ENCODE assay signal across 10 mouse cellular contexts in genomic region chr2:84775665-84776064, GRCm38 (mm10). TPM values are rescaled to one million over a fixed set of nuclear protein-coding genes. Genes with fewer than 3 reads are reported as not detected.
DNase-seq lines count a peak whose midpoint lies in the region; ATAC-seq lines count a peak whose summit lies in the region.
"Had no signal": no experiment of that assay in that cellular context is flagged by ENCODE, and none has a peak within 500 bp of the region (broad histone marks: within the 10 kb centered on the region; RNA-seq: fewer than 3 reads in every experiment).

No protein-coding gene starts in this region.

- H3K4me2 ChIP-seq in hindbrain, embryonic 11.5 days (replicated peaks; ENCODE audit: low read depth, low read length), result no peak overlapping the region
- H3K4me2 ChIP-seq in hindbrain, embryonic 16.5 days (ENCODE audit: low read length), result no peak overlapping the region
- no peak overlapping the region for H3K4me2 ChIP-seq in forebrain, embryonic 15.5 days (replicated peaks)

- no peak for ATAC-seq in hindbrain, embryonic 11.5 days (ENCODE audit: low FRiP score)
- no peak for ATAC-seq in hindbrain, embryonic 16.5 days
- ATAC-seq in forebrain, embryonic 15.5 days (replicated peaks), result no peak

- no peaks in the 10 kb centered on the region for H3K9me3 ChIP-seq in hindbrain, embryonic 11.5 days (ENCODE audit: control insufficient read depth, low read length)
- no peaks in the 10 kb centered on the region for H3K9me3 ChIP-seq in hindbrain, embryonic 16.5 days (ENCODE audit: control insufficient read depth, low read length)
- no peaks in the 10 kb centered on the region for H3K9me3 ChIP-seq in forebrain, embryonic 15.5 days
- H3K9me3 ChIP-seq: limb, embryonic 12.5 days had no signal

- no peak overlapping the region for H3K9ac ChIP-seq in hindbrain, embryonic 11.5 days (ENCODE audit: low read depth, low read length)
- H3K9ac ChIP-seq in hindbrain, embryonic 16.5 days (ENCODE audit: low read depth, low read length), result no peak overlapping the region
- H3K9ac ChIP-seq in forebrain, embryonic 15.5 days (replicated peaks), result no peak overlapping the region

- H3K27ac ChIP-seq in hindbrain, embryonic 11.5 days (ENCODE audit: low read depth, low read length), result peak overlapping the region; percentile 84
- no peak overlapping the region for H3K27ac ChIP-seq in hindbrain, embryonic 16.5 days (ENCODE audit: low read depth, low read length)
- peak overlapping the region; percentile 50 for H3K27ac ChIP-seq in forebrain, embryonic 15.5 days (replicated peaks)

- DNase-seq in hindbrain, embryonic 11.5 days (ENCODE audit: low spot score), result no peak
- peak; percentile 40 for DNase-seq in Muller cell, postnatal 12 days (ENCODE audit: inconsistent ontology term)
- DNase-seq in kidney, postnatal 4 days, result peak; percentile 7 to 25
- no peak for DNase-seq in thymus, adult 18-20 months
- no peak for DNase-seq in left cerebral cortex, postnatal 14 days (ENCODE audit: low spot score in 2 of 2)

- 75% methylated on average over 6 of the region's 6 CpGs for WGBS in hindbrain, embryonic 11.5 days
- WGBS in hindbrain, embryonic 16.5 days, result 65% methylated on average over 6 of the region's 6 CpGs
- 72% methylated on average over 6 of the region's 6 CpGs for WGBS in forebrain, embryonic 15.5 days

- intact Hi-C loops in left cerebral cortex, postnatal 14 days (cut with DNase I), result no loop called here

- no peaks in the 10 kb centered on the region for H3K36me3 ChIP-seq in hindbrain, embryonic 11.5 days (ENCODE audit: control insufficient read depth, insufficient read depth, low read length)
- no peaks in the 10 kb centered on the region for H3K36me3 ChIP-seq in hindbrain, embryonic 16.5 days (ENCODE audit: control insufficient read depth, insufficient read depth, low read length)
- no peaks in the 10 kb centered on the region for H3K36me3 ChIP-seq in forebrain, embryonic 15.5 days
- H3K36me3 ChIP-seq: limb, embryonic 12.5 days had no signal

- H3K4me1 ChIP-seq in hindbrain, embryonic 11.5 days (replicated peaks; ENCODE audit: control insufficient read depth, insufficient read depth, low read length), result 0 out of 2 replicates have a peak, but pooled peaks cover 3% of the 10 kb centered on the region
- H3K4me1 ChIP-seq in hindbrain, embryonic 16.5 days (ENCODE audit: control insufficient read depth, insufficient read depth, low read depth, low read length), result peaks cover 5% of the 10 kb centered on the region
- peaks cover 10% of the 10 kb centered on the region for H3K4me1 ChIP-seq in forebrain, embryonic 15.5 days

- no peaks in the 10 kb centered on the region for H3K27me3 ChIP-seq in hindbrain, embryonic 11.5 days (ENCODE audit: control insufficient read depth, insufficient read depth, low read length)
- H3K27me3 ChIP-seq in hindbrain, embryonic 16.5 days (replicated peaks; ENCODE audit: control insufficient read depth, insufficient read depth, low read length), result no peaks in the 10 kb centered on the region
- H3K27me3 ChIP-seq in forebrain, embryonic 15.5 days, result no peaks in the 10 kb centered on the region
- H3K27me3 ChIP-seq: limb, embryonic 12.5 days had no signal

- H3K4me3 ChIP-seq in hindbrain, embryonic 11.5 days (ENCODE audit: low read depth, low read length), result no peak overlapping the region
- H3K4me3 ChIP-seq in hindbrain, embryonic 16.5 days (ENCODE audit: low read length), result no peak overlapping the region
- no peak overlapping the region for H3K4me3 ChIP-seq in forebrain, embryonic 15.5 days

RNA-seq across cellular contexts. Expression of gene Serping1, which starts 0.4 kb away (rescaled TPM):
- 38.0 and 46.1 TPM in 2 replicates for polyA plus RNA-seq in hindbrain, embryonic 11.5 days (2014; fragmentation: Nextera tagmentation; extraction: Ambion mirVana)
- 40.8 and 42.3 TPM in 2 replicates for polyA plus RNA-seq in hindbrain, embryonic 16.5 days (2015; fragmentation: Nextera tagmentation; extraction: Ambion mirVana)
- 21.7 and 25.4 TPM in 2 replicates for polyA plus RNA-seq in forebrain, embryonic 15.5 days (2015; fragmentation: Nextera tagmentation; extraction: Ambion mirVana)
- total RNA-seq in left cerebral cortex, postnatal 14 days (2021), result 1 to 10 TPM; 5.9 to 6.8 TPM
- total RNA-seq: neutrophil, adult 5-6 weeks had no signal

RNA-seq across cellular contexts. Expression of gene Ube2l6, which starts 23.0 kb away (rescaled TPM):
- polyA plus RNA-seq in hindbrain, embryonic 11.5 days (2014; fragmentation: Nextera tagmentation; extraction: Ambion mirVana), result 39.7 and 42.1 TPM in 2 replicates
- 26.1 and 27.8 TPM in 2 replicates for polyA plus RNA-seq in hindbrain, embryonic 16.5 days (2015; fragmentation: Nextera tagmentation; extraction: Ambion mirVana)
- polyA plus RNA-seq in forebrain, embryonic 15.5 days (2015; fragmentation: Nextera tagmentation; extraction: Ambion mirVana), result 20.4 and 20.9 TPM in 2 replicates
- total RNA-seq in left cerebral cortex, postnatal 14 days (2021), result 1 to 10 TPM; 5.1 to 6.0 TPM

RNA-seq across cellular contexts. Expression of gene Gm19426, which starts 32.2 kb away (rescaled TPM):
- 7.1 TPM in 2 replicates for polyA plus RNA-seq in hindbrain, embryonic 11.5 days (2014; fragmentation: Nextera tagmentation; extraction: Ambion mirVana)
- 4.9 and 6.7 TPM in 2 replicates for polyA plus RNA-seq in hindbrain, embryonic 16.5 days (2015; fragmentation: Nextera tagmentation; extraction: Ambion mirVana)
- 5.6 TPM in 2 replicates for polyA plus RNA-seq in forebrain, embryonic 15.5 days (2015; fragmentation: Nextera tagmentation; extraction: Ambion mirVana)
- 1 to 10 TPM; 1.6 to 2.0 TPM for total RNA-seq in left cerebral cortex, postnatal 14 days (2021)
- total RNA-seq: neutrophil, adult 5-6 weeks had no signal

RNA-seq across cellular contexts. Expression of gene Ypel4, which starts 41.8 kb away (rescaled TPM):
- 13.7 and 16.4 TPM in 2 replicates for polyA plus RNA-seq in hindbrain, embryonic 11.5 days (2014; fragmentation: Nextera tagmentation; extraction: Ambion mirVana)
- polyA plus RNA-seq in hindbrain, embryonic 16.5 days (2015; fragmentation: Nextera tagmentation; extraction: Ambion mirVana), result 16.9 and 19.9 TPM in 2 replicates
- polyA plus RNA-seq in forebrain, embryonic 15.5 days (2015; fragmentation: Nextera tagmentation; extraction: Ambion mirVana), result 20.7 and 21.2 TPM in 2 replicates
- total RNA-seq in left cerebral cortex, postnatal 14 days (2021), result 10 to 100 TPM; 40.1 to 41.0 TPM

RNA-seq across cellular contexts. Expression of gene Smtnl1, which starts 46.8 kb away (rescaled TPM):
- not detected in 2 replicates for polyA plus RNA-seq in hindbrain, embryonic 11.5 days (2014; fragmentation: Nextera tagmentation; extraction: Ambion mirVana)
- not detected in 2 replicates for polyA plus RNA-seq in hindbrain, embryonic 16.5 days (2015; fragmentation: Nextera tagmentation; extraction: Ambion mirVana)
- polyA plus RNA-seq in forebrain, embryonic 15.5 days (2015; fragmentation: Nextera tagmentation; extraction: Ambion mirVana), result 0.14 TPM in 1 of 2 replicates, not detected in the other
- total RNA-seq in left cerebral cortex, postnatal 14 days (2021), result not detected
- total RNA-seq: neutrophil, adult 5-6 weeks had no signal
- polyA plus RNA-seq: gonadal fat pad, adult 2 months had no signal

Comparison
In these comparisons a context has a peak if more than half of its experiments do, and no peak if none do; other contexts are left out.
1. DNase-seq: peak in Muller cell, postnatal 12 days (single experiment) and kidney, postnatal 4 days (2 of 2); none in hindbrain, embryonic 11.5 days (single experiment), thymus, adult 18-20 months (0 of 2) and left cerebral cortex, postnatal 14 days (0 of 2).